Mouse (Mus musculus): ENCODE measurements around the gene Otulin.

Otulin gene

DNA sequence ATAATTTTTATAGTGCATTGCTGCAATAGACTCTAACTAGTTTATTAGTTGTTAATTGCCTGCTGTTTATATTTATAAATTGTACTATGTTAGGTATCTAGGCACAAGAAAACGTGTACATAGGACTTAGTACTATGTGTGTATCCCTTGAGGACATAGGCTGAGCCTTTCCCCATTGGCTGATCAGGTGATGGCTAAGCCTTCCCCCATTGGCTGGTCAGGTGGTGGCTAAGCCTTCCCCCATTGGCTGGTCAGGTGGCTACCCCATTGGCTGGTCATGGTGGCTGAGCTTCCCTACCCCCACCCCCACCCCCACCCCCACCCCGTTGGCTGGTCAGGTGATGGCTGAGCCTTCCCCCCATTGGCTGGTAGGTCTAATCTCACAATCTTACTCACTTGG lies 50.6 kb downstream of the Otulin start:
- DNase-seq (ENCODE audit: low spot score), result no peak

DNA sequence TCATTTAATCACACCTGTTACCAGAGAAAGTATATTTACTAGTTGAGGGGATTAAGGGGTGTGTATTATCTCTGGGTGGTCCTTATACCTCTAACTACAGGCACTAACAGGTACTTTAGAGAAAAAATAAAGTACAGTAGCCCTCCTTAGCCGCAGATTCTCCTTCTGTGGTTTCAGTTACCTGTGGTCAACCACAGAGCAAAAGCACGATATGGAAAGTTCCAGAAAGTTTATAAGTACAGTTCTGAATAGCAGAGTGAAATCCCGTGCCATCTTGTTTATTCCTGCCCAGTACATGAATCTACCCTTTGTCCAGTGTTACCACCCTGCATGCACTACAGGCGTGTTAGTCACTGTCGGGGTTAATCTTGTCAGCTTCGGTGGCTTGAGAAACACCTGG lies 51.6 kb downstream of the Otulin start:
- no peak for DNase-seq (ENCODE audit: low spot score)

- DNase-seq (ENCODE audit: low spot score), result no peak
Observed at GRCm38 (mm10) chr15:27577915-27578780, 52.3 kb downstream of the Otulin start.

- no peak for DNase-seq (ENCODE audit: low spot score)
Observed at GRCm38 (mm10) chr15:27576886-27577285, 53.6 kb downstream of the Otulin start.

DNA sequence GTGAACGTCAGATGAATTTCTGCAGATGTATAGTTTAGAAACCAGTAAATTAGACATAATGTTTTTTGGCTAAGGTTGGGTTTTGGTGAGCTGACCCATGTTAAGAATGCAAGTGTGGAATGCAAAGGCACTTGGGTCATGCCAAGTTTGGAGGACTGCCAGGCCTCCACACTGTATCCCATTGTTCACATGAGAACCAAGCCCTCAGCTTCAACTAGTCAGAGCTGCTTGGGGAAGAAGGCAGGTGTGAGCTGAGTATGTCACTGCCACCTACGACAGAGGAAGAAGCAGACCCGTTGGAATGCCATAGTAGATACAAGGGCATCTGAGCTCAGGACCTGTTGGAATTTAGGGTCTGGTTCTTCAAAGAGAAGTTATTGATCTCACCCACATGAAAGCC lies 54.6 kb downstream of the Otulin start:
- DNase-seq (ENCODE audit: low spot score), result no peak

- DNase-seq (ENCODE audit: low spot score), result no peak
Observed at GRCm38 (mm10) chr15:27574992-27575781, 55.3 kb downstream of the Otulin start.

GRCm38 (mm10) chr15:27571179-27571578 lies 59.3 kb downstream of the Otulin start:
- no peak for DNase-seq (ENCODE audit: low spot score)

DNA sequence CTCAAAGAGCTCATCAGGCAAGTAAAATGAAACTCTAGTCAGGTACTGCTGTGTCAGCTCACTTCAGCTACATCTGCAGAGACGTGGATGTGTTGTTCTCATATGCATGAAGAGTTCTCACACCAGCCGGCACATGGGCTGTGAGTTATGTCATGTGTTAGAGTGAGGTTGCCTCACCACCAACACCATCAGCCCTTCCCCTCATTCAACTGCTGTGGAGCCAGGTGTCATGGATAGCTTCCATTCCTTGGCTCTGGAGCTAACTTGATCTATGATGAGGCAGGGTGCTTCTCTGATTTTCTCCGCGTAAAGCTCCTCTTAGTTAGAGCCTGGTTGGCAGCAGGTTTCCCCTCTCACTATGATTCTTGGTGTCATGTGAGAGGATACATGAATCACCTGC lies 60.1 kb downstream of the Otulin start:
- no peak for DNase-seq (ENCODE audit: low spot score)

DNA sequence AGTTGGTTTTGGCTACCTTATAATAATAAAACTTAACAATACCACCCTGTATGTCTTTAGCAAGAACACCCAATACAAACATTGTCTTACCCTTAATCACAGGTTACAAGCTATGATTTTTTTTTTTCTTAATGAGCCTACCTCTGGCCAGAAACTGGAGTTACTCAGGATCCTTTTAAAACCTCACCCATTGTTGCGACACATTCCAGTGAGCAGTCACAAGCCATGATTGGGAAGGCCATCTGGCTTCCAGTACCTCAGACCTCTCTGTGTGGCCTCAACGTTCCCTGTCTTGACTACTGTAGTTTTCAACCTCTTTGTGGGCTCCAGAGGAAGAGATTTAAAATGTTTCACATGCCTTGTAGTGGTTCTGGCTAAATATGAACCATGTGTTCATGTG lies 60.6 kb downstream of the Otulin start:
- peak; percentile 25 for DNase-seq (ENCODE audit: low spot score)

- no peak for DNase-seq (ENCODE audit: low spot score)
Observed at GRCm38 (mm10) chr15:27568371-27568770, 62.1 kb downstream of the Otulin start.

DNA sequence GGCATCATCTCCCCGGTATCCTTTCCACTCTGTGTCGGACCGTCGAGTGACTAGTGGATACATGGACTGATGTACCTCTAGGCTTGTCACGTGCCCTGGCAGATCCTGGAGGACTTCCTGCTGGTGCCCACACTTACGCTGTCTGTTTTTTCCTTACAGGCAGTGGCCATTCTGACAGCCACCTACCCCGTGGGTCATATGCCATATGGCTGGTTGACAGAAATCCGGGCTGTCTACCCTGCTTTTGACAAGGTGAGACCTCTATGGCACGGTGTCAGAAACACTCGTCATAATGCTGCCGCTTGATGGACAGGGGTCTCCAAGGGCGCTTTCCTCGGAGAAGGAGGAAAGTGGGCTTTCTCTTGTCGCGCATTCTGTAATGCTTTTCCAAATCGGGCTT lies 63.1 kb downstream of the Otulin start:
- no peak for DNase-seq (ENCODE audit: low spot score)

GRCm38 (mm10) chr15:27565626-27566185 lies 64.8 kb downstream of the Otulin start:
- DNase-seq (ENCODE audit: low spot score), result no peak

- DNase-seq (ENCODE audit: low spot score), result peak; percentile 40
Observed at GRCm38 (mm10) chr15:27564106-27565100, 66.1 kb downstream of the Otulin start.

GRCm38 (mm10) chr15:27560315-27560714 lies 70.2 kb downstream of the Otulin start:
- no peak for DNase-seq (ENCODE audit: low spot score)

- DNase-seq (ENCODE audit: low spot score), result no peak
Observed at GRCm38 (mm10) chr15:27558456-27559147, 71.9 kb downstream of the Otulin start.

GRCm38 (mm10) chr15:27553554-27553953 lies 76.9 kb downstream of the Otulin start:
- no peak for DNase-seq (ENCODE audit: low spot score)

DNA sequence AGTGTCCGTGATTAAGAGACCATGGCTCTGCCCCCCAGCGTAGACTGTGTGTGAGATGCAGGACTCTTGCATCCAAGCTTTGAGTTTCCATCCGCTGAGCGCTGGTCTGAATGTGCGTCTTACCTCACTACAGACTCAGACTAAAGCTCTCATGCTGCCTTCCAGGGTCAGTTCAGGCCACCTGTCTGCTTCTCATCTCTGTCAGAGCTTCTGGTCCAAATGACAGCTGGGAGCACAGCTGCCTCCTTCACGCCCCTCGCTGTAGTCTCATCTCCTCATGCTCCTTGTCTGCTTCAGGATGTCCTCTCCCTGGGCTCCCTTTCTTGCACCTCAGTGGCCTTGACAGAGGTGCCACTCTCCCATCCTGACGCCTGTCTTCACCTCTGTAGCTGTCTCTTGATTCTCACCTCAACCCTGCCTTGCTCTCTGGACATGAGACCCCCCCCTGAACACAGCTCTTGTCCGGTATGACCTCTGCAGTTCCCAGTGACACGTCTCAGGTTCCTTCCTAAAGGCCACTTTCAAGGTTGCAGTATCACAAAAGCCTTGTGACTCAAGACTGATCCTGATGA lies 78.3 kb downstream of the Otulin start:
- DNase-seq (ENCODE audit: low spot score), result no peak

DNA sequence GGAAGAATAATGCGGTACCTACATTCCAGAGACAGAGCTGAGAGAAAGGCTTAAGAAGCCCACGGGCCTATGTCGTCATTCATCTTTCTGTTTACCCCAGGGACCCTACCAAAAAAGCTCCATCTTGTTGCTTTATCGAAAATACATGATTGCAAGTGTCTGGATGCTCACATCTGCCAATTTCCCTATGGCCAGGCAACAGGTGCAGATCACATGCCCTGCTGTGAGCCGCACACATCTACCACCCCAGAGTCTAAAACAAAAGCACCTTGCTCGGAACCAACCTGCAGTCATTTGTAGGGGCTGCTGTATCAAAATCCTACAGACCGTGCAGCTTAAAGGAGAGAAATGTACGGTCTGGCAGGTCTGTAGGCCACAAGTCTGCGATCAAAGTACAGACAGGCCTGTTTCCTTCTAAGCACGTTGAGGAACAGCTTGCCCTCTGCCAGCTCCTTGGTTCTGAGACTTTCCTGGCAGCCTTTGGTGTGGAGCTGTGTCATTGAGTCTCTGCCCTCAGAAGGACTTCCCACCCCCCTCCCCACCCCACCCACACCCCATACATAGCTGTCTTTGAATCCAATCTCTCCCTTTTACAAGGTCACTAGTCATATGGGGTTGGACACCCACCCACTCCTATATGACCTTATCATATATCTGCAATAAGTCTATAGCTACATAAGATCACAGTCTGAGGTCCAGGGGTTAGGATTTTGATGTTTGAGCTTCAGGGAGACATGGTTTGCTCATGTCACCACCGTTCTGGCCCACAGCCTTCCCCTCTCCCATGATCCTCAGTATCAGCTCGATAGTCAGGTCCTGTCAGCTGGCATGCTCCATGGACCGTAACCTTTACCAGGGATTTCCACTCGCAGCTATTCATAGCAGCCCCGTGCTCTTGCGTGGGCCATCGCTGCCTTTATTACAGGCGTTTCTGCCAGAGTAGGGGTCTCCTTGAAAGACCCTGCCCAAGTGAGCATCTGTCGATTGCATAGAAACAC lies 79.1 kb downstream of the Otulin start:
- DNase-seq (ENCODE audit: low spot score), result no peak

GRCm38 (mm10) chr15:27550358-27550992 lies 80.0 kb downstream of the Otulin start:
- DNase-seq (ENCODE audit: low spot score), result no peak

Data from lung, postnatal 25 days (tissue).